Mouse (Mus musculus) hindbrain, embryonic 13.5 days (tissue): ENCODE data around the gene Atf5. TPM values are rescaled to one million over a fixed set of nuclear protein-coding genes. Genes with fewer than 3 reads are reported as not detected.

Source experiments
- ATAC-seq: fragments of 200-750 bp; cut with Nextera tagmentation; 2 replicates; pipeline ENCODE4 v1.8.0; 2017; ENCODE audit warnings: moderate TSS enrichment; ENCODE audit not compliant: low FRiP score
- H3K27ac ChIP-seq: fragments of 300-500 bp; sonication (generic); 2 replicates; pipeline ENCODE4 v1.5.1; 2015; ENCODE audit warnings: inconsistent platforms, mild to moderate bottlenecking, moderate library complexity
- H3K27me3 ChIP-seq: fragments of 300-500 bp; sonication (generic); 2 replicates; pipeline ENCODE4 v1.6.1; 2015; ENCODE audit warnings: mild to moderate bottlenecking, inconsistent platforms
- H3K36me3 ChIP-seq: fragments of 300-500 bp; sonication (generic); 2 replicates; pipeline ENCODE4 v1.6.1; 2015; ENCODE audit warnings: mild to moderate bottlenecking, inconsistent platforms
- H3K4me1 ChIP-seq: fragments of 300-500 bp; sonication (generic); replicated peaks from 2 replicates; pipeline ENCODE4 v1.6.1; 2015; ENCODE audit warnings: inconsistent platforms
- H3K4me2 ChIP-seq: fragments of 300-500 bp; sonication (generic); 2 replicates; pipeline ENCODE4 v1.6.1; 2015; ENCODE audit warnings: inconsistent platforms, mild to moderate bottlenecking, moderate library complexity
- H3K4me3 ChIP-seq: fragments of 300-500 bp; sonication (generic); 2 replicates; pipeline ENCODE4 v1.5.1; 2015; ENCODE audit warnings: mild to moderate bottlenecking, inconsistent platforms
- H3K9ac ChIP-seq: fragments of 300-500 bp; sonication (generic); 2 replicates; pipeline ENCODE4 v1.6.1; 2015; ENCODE audit warnings: mild to moderate bottlenecking, inconsistent platforms
- H3K9me3 ChIP-seq: fragments of 300-500 bp; sonication (generic); 2 replicates; pipeline ENCODE4 v1.6.1; 2016; ENCODE audit warnings: inconsistent platforms
- WGBS: fragments of 180-500 bp; shearing (Covaris S2); methylation state at CpG from one replicate; pipeline ENCODE4 v1.1.7; 2015; 5-methylcytosine and 5-hydroxymethylcytosine counted together
- polyA plus RNA-seq: library from polyadenylated mRNA; unstranded; fragments of >200 nt; fragmentation: Nextera tagmentation; extraction: Ambion mirVana; gene quantifications from 2 replicates; pipeline ENCODE4 v1.2.1, GENCODE M21; 2015

Gene Atf5
- 3.5 and 4.2 TPM in 2 replicates for polyA plus RNA-seq

DNA sequence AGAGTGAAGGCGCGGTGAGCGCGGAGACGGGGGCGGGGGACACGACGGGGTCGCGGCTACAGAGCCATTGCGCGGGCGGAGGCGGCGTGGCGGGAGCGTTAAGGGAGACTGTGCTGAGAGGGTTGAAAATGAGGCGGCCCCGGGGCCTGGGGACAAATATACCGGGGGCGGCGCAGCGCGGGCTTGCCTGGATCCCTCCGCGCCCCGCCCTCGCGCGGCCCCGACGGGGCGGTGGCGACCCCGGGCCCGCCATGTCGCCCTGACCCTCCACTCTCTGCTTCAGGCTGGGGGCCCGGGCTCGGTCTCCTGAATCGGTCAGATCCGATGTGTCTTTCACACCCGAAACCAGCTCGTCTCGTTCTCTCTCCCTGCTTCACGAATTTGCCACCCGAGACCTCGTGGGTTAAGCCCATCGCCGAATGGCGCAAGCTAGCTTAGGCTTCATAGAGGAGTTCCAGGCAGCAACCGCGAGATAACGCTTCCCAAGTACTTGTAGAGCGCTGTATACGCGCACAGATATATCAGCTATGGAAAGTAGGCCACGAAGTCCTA, at the start of gene Atf5:
Atf5 (minus strand) TSS at position 189 of the 552 bp plus-strand sequence.
- H3K9me3 ChIP-seq = no peaks in the 10 kb centered on the region
- peak within 1 kb of the TSS; percentile 94 for H3K27ac ChIP-seq
- 0 out of 2 replicates have a peak, but pooled peaks cover 5% of the 10 kb centered on the region for H3K36me3 ChIP-seq
- H3K27me3 ChIP-seq = no peaks in the 10 kb centered on the region
- peak within 1 kb of the TSS; percentile 83 for H3K4me2 ChIP-seq
- H3K9ac ChIP-seq = peak within 1 kb of the TSS; percentile 93
- H3K4me1 ChIP-seq = peaks cover 48% of the 10 kb centered on the region
- under 1% methylated on average over 55 of the region's 57 CpGs for WGBS
- peak within 1 kb of the TSS; percentile 84 for H3K4me3 ChIP-seq
- peak; percentile 2; the same call in 1 of the 2 replicates for ATAC-seq

DNA sequence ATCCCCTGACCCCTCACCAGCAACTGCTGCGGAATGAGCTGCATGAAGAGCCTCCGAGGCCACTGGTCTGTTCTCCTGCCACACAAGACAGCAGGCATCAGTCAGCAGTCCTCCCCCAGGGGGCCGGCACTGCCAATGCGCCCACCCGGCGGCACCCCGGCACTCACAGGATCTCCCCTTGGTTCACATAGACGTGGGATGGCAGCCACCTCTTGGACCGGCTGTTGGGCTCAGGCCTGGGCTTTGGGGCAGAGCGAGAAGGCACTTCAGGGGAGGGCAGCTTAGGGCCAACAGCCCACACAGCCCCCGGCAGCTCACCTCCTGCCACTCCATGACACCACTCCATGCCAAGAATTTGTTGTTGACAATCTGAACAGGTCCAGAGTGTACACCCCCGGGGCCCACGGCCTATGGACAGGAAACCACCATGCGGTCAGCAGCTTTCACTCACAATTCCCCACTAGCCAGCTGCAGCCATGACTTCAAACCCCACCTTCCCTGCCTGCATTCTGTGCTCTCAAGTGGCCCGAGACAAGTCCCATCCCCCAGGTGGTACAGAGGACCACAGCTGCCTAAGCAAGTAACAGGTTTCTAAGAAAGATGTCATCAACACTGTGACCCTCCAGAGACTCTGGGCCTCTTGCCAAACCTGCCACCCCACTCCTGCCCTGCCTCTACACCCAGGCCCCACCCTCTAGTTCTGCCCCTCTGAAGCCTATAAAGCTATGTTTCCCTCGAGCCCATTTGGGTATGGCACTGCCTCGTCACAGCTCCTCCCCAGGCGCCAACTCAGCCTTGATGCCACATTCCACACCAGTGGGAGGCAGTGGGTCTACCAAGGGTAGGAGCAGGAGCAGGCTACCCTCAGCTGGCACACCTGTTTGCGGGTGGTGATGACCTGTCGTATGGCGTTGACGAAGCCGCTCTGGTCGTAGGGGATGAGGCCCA, 48.4 kb upstream of the Atf5 start:
- peak overlapping the region; percentile 35; the same call in 1 of the 2 replicates for H3K9ac ChIP-seq
- H3K4me1 ChIP-seq = peaks cover 64% of the 10 kb centered on the region
- no peaks in the 10 kb centered on the region for H3K27me3 ChIP-seq
- H3K36me3 ChIP-seq = peaks cover 60% of the 10 kb centered on the region
- H3K4me2 ChIP-seq = peak overlapping the region; percentile 98; the same call in 1 of the 2 replicates
- H3K9me3 ChIP-seq = no peaks in the 10 kb centered on the region
- ATAC-seq = no peak
- no peak overlapping the region for H3K4me3 ChIP-seq
- 88% methylated on average over 24 of the region's 24 CpGs for WGBS
- H3K27ac ChIP-seq = 0 out of 2 replicates have a peak overlapping the region, but pooled peaks have one; percentile 67

DNA sequence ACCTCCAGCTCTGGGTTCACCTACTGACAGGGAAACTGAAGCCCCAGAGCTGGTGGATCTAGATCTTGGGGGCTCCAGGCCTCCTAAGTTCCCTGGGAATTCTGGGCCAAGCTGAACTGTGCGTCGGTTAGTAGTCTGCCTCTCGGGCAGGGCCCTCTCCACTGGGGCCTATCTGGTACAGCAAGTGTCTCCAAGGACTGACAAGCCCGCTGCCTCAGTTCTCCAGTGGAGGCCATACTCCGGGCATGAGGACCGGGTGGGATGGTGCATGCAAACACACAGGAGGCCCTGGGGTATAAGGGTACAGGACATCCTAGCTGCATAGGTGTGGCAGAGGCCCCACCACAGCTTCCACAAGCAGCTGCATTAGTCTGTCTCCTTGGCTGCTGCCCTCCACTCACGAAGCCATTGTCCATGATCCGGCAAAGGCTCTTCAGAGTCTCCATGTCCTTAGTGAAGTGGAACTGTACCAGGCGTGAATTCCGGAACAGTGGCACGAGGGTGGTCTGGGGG, 47.6 kb upstream of the Atf5 start:
- Histone ChIP-seq H3K36me3 (peaks cover 66% of the 10 kb centered on the region), H3K9me3 (no peaks in the 10 kb centered on the region), H3K4me1 (peaks cover 72% of the 10 kb centered on the region), H3K27me3 (no peaks in the 10 kb centered on the region), H3K4me2 (no peak overlapping the region), H3K27ac (no peak overlapping the region), H3K9ac (no peak overlapping the region), H3K4me3 (no peak overlapping the region)
- ATAC-seq = no peak
- 89% methylated on average over 11 of the region's 11 CpGs for WGBS

DNA sequence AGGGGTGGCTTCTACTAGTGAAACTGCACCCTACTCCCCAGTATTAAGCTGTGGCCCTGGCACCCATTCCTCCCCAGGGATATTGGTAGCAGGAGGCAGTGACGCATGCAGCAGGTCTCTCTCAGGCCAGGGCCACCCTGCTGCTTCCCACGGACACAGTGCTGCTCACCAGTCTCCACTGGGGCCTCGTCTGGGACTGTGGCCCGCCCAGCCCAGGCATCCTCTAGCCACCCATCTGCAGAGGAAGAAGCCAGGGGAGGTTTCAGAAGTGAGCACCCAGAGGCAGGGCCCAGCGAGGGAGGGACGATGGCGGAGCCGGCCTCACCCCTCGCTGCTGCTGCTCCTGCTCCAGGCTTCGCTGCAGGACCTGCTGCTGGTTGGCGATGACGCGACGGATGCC, 46.8 kb upstream of the Atf5 start:
- no peak overlapping the region for H3K27ac ChIP-seq
- ATAC-seq = no peak
- 88% methylated on average over 14 of the region's 14 CpGs for WGBS
- no peak overlapping the region for H3K9ac ChIP-seq
- H3K4me2 ChIP-seq = no peak overlapping the region
- H3K4me1 ChIP-seq = peaks cover 75% of the 10 kb centered on the region
- H3K27me3 ChIP-seq = no peaks in the 10 kb centered on the region
- no peak overlapping the region; the same call in 1 of the 2 replicates for H3K4me3 ChIP-seq
- peaks cover 66% of the 10 kb centered on the region for H3K36me3 ChIP-seq
- H3K9me3 ChIP-seq = no peaks in the 10 kb centered on the region

DNA sequence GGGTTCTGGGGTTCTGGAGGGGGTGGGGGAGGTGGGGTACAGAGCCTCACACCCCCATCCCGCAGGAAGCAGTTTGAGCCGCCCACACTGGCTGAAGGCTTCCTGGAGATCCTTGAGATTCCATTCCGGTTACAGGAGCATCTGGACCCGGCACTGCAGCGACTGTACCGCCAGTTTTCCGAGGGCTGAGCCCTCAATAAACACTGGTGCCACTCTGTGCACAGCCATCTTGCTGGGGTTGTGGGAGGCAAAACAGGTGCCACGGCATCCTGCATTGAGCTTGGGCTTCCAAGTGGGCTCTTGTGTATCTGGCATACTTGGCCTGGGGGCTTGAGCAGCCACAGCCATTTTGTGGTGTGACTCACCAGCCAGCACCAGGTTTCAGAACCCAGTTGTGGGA, 46.0 kb upstream of the Atf5 start:
- no peak overlapping the region for H3K4me3 ChIP-seq
- H3K9ac ChIP-seq = no peak overlapping the region
- H3K4me1 ChIP-seq = peaks cover 75% of the 10 kb centered on the region
- H3K9me3 ChIP-seq = no peaks in the 10 kb centered on the region
- H3K36me3 ChIP-seq = peaks cover 66% of the 10 kb centered on the region
- H3K27ac ChIP-seq = no peak overlapping the region
- H3K27me3 ChIP-seq = no peaks in the 10 kb centered on the region
- H3K4me2 ChIP-seq = no peak overlapping the region
- no peak for ATAC-seq
- WGBS = 95% methylated on average over 8 of the region's 8 CpGs

DNA sequence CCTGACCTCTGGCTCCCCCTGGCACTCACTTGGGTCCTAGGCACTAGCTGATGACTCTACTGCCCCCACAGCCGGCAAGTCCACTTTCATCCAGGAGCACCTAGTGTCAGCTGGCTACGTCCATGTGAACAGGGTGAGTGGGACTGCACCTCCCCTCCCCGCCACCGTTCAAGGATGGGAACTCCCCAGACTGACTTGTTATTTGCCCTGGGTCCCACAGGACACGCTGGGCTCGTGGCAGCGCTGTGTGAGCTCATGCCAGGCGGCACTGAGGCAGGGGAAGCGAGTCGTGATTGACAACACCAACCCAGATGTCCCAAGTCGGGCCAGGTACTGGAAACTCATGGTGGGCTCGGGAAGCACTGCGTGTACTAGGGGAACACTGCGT, 45.0 kb upstream of the Atf5 start:
- Histone ChIP-seq H3K4me3 (no peak overlapping the region), H3K9me3 (no peaks in the 10 kb centered on the region), H3K27ac (peak overlapping the region; percentile 46; the same call in 1 of the 2 replicates), H3K4me2 (no peak overlapping the region), H3K9ac (no peak overlapping the region), H3K36me3 (peaks cover 63% of the 10 kb centered on the region), H3K27me3 (no peaks in the 10 kb centered on the region), H3K4me1 (peaks cover 68% of the 10 kb centered on the region)
- no peak for ATAC-seq
- 74% methylated on average over 14 of the region's 14 CpGs for WGBS

DNA sequence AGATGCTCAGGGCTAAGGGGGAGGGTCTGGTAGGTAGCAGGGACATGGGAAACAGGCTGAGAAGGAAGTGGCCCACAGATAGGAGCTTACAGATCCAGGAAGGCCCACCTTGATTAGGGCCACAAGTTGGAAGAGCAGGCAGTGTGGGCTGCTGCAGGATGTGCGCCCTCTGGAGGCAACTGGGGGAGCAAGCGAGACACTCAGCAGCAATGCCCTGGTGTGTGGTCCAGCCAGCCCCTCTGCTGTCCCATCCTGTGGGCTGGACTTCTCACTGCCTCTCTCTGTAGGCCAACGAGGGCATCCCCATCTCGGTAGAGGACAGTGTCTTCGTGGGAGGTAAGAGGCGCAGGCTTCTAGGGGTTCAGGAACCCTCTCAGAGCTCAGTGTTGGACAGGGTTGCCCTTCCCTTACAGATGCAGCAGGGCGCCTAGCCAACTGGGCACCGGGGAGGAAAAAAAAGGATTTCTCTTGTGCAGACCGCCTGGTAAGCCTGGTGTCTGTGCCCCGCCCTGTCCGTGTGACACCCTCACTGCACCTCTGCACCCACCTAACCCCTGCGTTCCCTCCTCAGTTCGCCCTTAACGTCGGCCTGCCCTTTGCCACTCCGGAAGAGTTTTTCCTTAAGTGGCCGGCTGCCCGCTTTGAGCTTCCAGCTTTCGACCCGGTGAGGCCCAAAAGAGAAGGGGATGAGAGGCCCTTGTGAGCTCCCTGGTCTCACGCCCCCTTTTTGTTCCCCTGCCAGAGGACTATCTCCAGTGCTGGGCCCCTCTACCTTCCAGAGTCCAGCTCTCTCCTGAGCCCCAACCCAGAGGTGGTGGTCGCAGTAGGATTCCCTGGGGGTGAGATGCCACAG, 44.3 kb upstream of the Atf5 start:
- Histone ChIP-seq H3K9me3 (no peaks in the 10 kb centered on the region), H3K27ac (peak overlapping the region; percentile 46; the same call in 1 of the 2 replicates), H3K4me2 (0 out of 2 replicates have a peak overlapping the region, but pooled peaks have one; percentile 10), H3K4me1 (peaks cover 65% of the 10 kb centered on the region), H3K27me3 (no peaks in the 10 kb centered on the region), H3K4me3 (no peak overlapping the region), H3K9ac (peak overlapping the region; percentile 43; the same call in 1 of the 2 replicates), H3K36me3 (peaks cover 59% of the 10 kb centered on the region)
- 0 out of 2 replicates have a peak, but pooled peaks have one; percentile 16 for ATAC-seq
- WGBS = 60% methylated on average over 22 of the region's 22 CpGs

DNA sequence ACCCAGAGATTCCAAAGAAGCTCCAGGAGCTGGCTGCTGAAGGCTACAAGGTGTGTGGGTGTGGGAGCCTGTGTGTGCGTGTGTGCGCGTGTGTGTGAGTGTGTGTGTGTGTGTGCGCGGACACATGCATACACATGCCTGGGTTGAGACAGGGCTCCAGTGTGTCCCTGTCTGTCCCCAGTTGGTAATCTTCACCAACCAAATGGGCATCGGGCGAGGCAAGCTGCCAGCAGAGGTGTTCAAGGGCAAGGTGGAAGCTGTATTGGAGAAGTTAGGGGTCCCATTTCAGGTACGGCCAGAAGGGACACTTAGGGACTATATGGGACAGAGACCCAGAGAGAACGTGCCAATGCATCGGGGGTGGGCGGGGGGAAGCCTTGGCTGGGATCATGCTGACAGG, 43.4 kb upstream of the Atf5 start:
- H3K4me3 ChIP-seq = no peak overlapping the region
- WGBS = 93% methylated on average over 11 of the region's 11 CpGs
- no peak overlapping the region for H3K27ac ChIP-seq

DNA sequence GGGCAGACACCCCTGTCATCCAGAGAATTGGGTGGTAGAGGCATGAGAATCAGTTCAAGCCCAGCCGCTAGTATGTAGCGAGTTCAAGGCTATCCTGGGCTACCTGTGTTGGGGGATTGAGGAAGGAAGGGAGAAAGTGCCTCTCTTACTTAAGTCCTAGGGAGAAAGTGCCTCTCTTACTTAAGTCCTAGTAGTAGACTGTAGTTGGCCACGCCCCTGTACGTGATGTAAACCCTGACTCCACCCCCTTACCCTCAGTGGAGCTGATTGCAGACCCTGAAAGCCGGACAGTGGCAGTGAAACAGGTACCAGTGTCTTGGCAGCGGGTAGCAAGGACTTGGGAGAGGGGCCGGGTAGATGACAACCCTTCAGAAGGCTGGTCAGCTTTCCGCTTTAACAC, 41.4 kb upstream of the Atf5 start:
- H3K4me3 ChIP-seq = peak overlapping the region; percentile 70
- peak overlapping the region; percentile 96 for H3K27ac ChIP-seq
- peaks cover 68% of the 10 kb centered on the region for H3K4me1 ChIP-seq
- H3K27me3 ChIP-seq = no peaks in the 10 kb centered on the region
- peak overlapping the region; percentile 92 for H3K4me2 ChIP-seq
- ATAC-seq = no peak
- peaks cover 33% of the 10 kb centered on the region for H3K36me3 ChIP-seq
- no peaks in the 10 kb centered on the region for H3K9me3 ChIP-seq
- H3K9ac ChIP-seq = peak overlapping the region; percentile 92
- 31% methylated on average over 8 of the region's 8 CpGs for WGBS

More for the DNA sequence above, 43.4 kb upstream of the Atf5 start:
- Histone ChIP-seq H3K27me3 (no peaks in the 10 kb centered on the region), H3K36me3 (peaks cover 49% of the 10 kb centered on the region), H3K4me2 (no peak overlapping the region), H3K9me3 (no peaks in the 10 kb centered on the region), H3K9ac (0 out of 2 replicates have a peak overlapping the region, but pooled peaks have one; percentile 43), H3K4me1 (peaks cover 61% of the 10 kb centered on the region)
- no peak for ATAC-seq

DNA sequence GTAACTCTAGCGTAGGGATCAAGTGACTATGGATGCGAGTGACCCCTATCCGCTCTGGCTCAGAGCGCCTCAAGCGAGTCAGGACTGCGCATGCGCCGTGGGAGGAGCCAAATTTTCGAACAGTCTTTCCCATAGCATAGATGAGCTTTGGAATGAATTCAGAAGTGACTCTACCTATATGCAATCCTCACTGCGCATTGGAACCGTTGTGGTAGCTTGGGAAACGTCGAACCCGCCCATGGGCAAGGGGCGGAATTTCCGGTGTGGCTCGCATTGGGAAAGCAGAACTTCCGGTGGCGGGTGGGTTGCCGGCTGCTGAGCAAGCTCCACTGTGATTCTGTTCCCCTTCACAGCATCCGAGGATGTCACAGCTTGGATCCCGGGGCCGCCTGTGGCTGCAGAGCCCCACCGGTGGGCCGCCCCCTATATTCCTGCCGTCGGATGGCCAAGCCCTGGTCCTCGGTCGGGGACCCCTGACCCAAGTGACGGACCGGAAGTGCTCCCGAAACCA, 40.6 kb upstream of the Atf5 start, which contains the start of gene Pnkp:
Pnkp (plus strand) TSS at position 98 of the 511 bp plus-strand sequence.
- Histone ChIP-seq H3K27me3 (no peaks in the 10 kb centered on the region), H3K4me1 (peaks cover 76% of the 10 kb centered on the region), H3K9me3 (no peaks in the 10 kb centered on the region), H3K36me3 (peaks cover 30% of the 10 kb centered on the region), H3K27ac (peak within 1 kb of the TSS; percentile 96), H3K9ac (peak within 1 kb of the TSS; percentile 92), H3K4me3 (peak within 1 kb of the TSS; percentile 70), H3K4me2 (peak within 1 kb of the TSS; percentile 92)
- ATAC-seq = peak; percentile 44
- under 1% methylated on average over 32 of the region's 32 CpGs for WGBS

DNA sequence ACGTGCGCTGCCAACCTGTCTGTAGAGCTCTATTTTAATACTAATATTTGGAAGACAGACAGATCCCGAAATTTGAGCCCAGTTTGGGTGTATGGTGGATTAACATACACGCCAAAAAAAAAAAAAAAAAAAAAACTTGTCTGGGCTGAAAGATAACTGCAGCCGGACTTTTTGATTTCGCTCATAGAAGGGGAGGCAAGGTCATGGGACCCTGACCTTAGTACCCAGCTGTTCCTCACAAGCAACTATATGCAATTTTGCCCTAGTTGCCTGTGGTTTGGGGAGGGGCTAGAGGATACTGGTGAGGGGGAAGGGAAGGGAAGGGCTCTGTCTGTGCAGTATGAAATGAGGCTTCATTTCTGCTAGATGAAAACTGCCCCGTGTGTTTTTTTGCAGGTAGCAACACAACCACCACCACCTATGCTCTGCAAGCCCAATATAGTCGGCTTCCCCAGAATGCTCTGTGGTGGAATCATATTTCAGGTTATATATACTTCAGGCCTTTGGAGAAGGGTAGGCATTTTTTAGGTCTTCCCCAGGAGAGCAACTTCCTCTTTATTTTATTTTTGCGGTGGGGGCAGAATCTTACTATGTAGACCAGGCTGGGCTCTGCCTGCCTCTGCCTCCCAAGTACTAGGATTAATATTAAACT, 39.9 kb upstream of the Atf5 start:
- ATAC-seq = no peak
- 69% methylated on average over 9 of the region's 9 CpGs for WGBS
- Histone ChIP-seq H3K9me3 (no peaks in the 10 kb centered on the region), H3K4me1 (peaks cover 81% of the 10 kb centered on the region), H3K27me3 (no peaks in the 10 kb centered on the region), H3K27ac (peak overlapping the region; percentile 96), H3K4me2 (peak overlapping the region; percentile 92), H3K9ac (peak overlapping the region; percentile 92; the same call in 1 of the 2 replicates), H3K36me3 (peaks cover 28% of the 10 kb centered on the region), H3K4me3 (peak overlapping the region; percentile 70)
